Comparison of ENCODE assay signal across 8 mouse cellular contexts in the genomic region with DNA sequence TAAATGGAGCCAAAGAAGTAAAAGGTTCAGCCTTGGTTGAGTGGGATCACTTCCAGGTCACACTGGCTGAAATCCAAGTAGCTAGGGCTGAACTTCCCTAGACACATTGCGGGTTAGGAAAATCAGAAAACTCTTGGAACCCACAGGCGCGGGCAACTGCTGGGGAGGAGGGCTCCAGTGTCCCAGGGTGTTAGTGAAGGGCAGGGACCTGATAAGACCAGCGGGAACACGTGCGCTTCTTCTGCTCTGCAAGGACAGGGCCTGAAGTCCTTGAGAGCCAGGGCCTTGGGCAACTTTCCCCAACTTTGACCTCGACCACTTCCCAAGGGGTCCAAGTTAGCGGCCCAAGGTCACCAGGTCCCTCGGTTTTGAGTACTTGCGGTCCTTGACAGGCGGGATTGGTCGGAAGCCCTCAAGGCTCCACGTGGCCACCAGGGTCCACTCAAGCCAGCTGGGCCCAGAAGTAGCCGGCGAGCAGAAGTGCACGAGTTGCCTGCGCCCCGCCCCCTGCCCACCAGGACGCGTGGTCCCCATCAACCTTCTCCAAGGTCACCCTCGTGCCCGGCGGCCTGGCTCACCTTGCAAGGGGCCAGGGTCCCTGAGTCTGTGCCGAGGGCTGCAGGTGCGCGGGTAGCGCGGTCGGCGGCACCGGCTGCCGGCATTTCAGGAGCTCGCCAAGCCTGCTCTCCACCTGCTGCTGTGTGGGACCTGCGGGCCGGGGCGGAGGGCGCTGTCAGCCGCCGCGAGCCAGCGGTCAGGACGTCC. TPM values are rescaled to one million over a fixed set of nuclear protein-coding genes. Genes with fewer than 3 reads are reported as not detected.
DNase-seq lines count a peak whose midpoint lies in the region; ATAC-seq and TF ChIP-seq lines count a peak whose summit lies in the region.

No protein-coding gene starts in this region.

- H3K27ac ChIP-seq in embryonic facial prominence, embryonic 14.5 days (replicated peaks; ENCODE audit: low read depth, low read length) = no peak overlapping the region
- H3K27ac ChIP-seq in heart, embryonic 14.5 days (replicated peaks in 1 of 2; ENCODE audit: control insufficient read depth in 1 of 2, insufficient read depth in 1 of 2, low read depth in 2 of 2, low read length in 2 of 2) = peak overlapping the region; percentile 73 to 97
- H3K27ac ChIP-seq in small intestine, adult 2 months (ENCODE audit: insufficient read depth, low read depth, low read length) = peak overlapping the region; percentile 64

- TF ChIP-seq CTCF in small intestine, adult 2 months (IDR thresholded peaks at IDR 0.05; ENCODE audit: extremely low read depth, insufficient read length, insufficient replicate concordance, low read depth, low read length) = no peak

- no peaks in the 10 kb centered on the region for H3K36me3 ChIP-seq in embryonic facial prominence, embryonic 14.5 days (ENCODE audit: control insufficient read depth, insufficient read depth, low read length)
- H3K36me3 ChIP-seq in heart, embryonic 14.5 days (ENCODE audit: control insufficient read depth, insufficient read depth, low read length) = peaks cover 29% of the 10 kb centered on the region
- H3K36me3 ChIP-seq in small intestine, adult 2 months (ENCODE audit: control insufficient read depth, insufficient read depth, low read length) = no peaks in the 10 kb centered on the region

- no peaks in the 10 kb centered on the region for H3K27me3 ChIP-seq in embryonic facial prominence, embryonic 14.5 days (replicated peaks; ENCODE audit: control insufficient read depth, insufficient read depth, low read length)
- no peaks in the 10 kb centered on the region for H3K27me3 ChIP-seq in heart, embryonic 14.5 days (ENCODE audit: control insufficient read depth, insufficient read depth, low read length)
- H3K27me3 ChIP-seq in small intestine, adult 2 months (ENCODE audit: control insufficient read depth, insufficient read depth, low read length) = no peaks in the 10 kb centered on the region

- no peaks in the 10 kb centered on the region for H3K9me3 ChIP-seq in embryonic facial prominence, embryonic 14.5 days (ENCODE audit: control insufficient read depth, low read length)
- no peaks in the 10 kb centered on the region for H3K9me3 ChIP-seq in heart, embryonic 14.5 days (ENCODE audit: control insufficient read depth, low read length)

- peaks cover 6% of the 10 kb centered on the region; the same call in 1 of the 2 replicates for H3K4me1 ChIP-seq in embryonic facial prominence, embryonic 14.5 days (ENCODE audit: control insufficient read depth, insufficient read depth, low read length)
- peaks cover 7 to 21% of the 10 kb centered on the region in 2 experiments; a peak in 3 of 4 replicates for H3K4me1 ChIP-seq in heart, embryonic 14.5 days (ENCODE audit: control insufficient read depth in 2 of 2, insufficient read depth in 2 of 2, low read length in 2 of 2)
- H3K4me1 ChIP-seq in small intestine, adult 2 months (ENCODE audit: control insufficient read depth, insufficient read depth, insufficient read length, low read length) = peaks cover 34% of the 10 kb centered on the region

- peak overlapping the region; percentile 77 for H3K4me3 ChIP-seq in embryonic facial prominence, embryonic 14.5 days (ENCODE audit: low read depth, low read length)
- H3K4me3 ChIP-seq in heart, embryonic 14.5 days (ENCODE audit: control insufficient read depth in 1 of 2, insufficient read depth in 1 of 2, low read depth in 1 of 2, low read length in 2 of 2) = peak overlapping the region; percentile 84 to 92
- peak overlapping the region; percentile 90 for H3K4me3 ChIP-seq in small intestine, adult 2 months (ENCODE audit: low read depth, low read length)

- peak overlapping the region; percentile 99 for H3K4me2 ChIP-seq in embryonic facial prominence, embryonic 14.5 days (ENCODE audit: low read depth, low read length)
- H3K4me2 ChIP-seq in heart, embryonic 14.5 days (ENCODE audit: low read length) = peak overlapping the region; percentile 86

- peak; percentile 72 for DNase-seq in 416B (ENCODE audit: low read depth)
- DNase-seq in adrenal gland, adult 2 months = peak; percentile 92
- DNase-seq in embryonic facial prominence, embryonic 14.5 days (ENCODE audit: low spot score) = no peak
- peak; percentile 78 for DNase-seq in kidney, postnatal 10 days
- DNase-seq in lung, postnatal 4 days = peak; percentile 43 to 64
- DNase-seq in natural killer cell, adult 2 months (ENCODE audit: low spot score in 2 of 2) = no peak

- 0% methylated on average over 26 of the region's 42 CpGs for WGBS in embryonic facial prominence, embryonic 14.5 days
- WGBS in heart, embryonic 14.5 days = under 1% methylated on average over 41 of the region's 42 CpGs
- 1% methylated on average over 42 of the region's 42 CpGs for WGBS in small intestine, adult 2 months

- peak; percentile 53 for ATAC-seq in embryonic facial prominence, embryonic 14.5 days (ENCODE audit: low read depth)
- ATAC-seq in heart, embryonic 14.5 days (ENCODE audit: insufficient number of reproducible peaks, insufficient read depth, low FRiP score, low read depth) = peak; percentile 31

- peak overlapping the region; percentile 67 for H3K9ac ChIP-seq in embryonic facial prominence, embryonic 14.5 days (ENCODE audit: low read depth, low read length)
- H3K9ac ChIP-seq in heart, embryonic 14.5 days (ENCODE audit: low read length) = peak overlapping the region; percentile 93

- no peak for TF ChIP-seq POLR2A in small intestine, adult 2 months (IDR thresholded peaks at IDR 0.05; ENCODE audit: low read depth, low read length)

RNA-seq across cellular contexts. Expression of gene Mcrip2, which starts 0.5 kb away (rescaled TPM):
- total RNA-seq in adrenal gland, adult 2 months (2021) = 100 to 1,000 TPM; 302 to 466 TPM
- 1,490 and 1,757 TPM in 2 replicates for polyA plus RNA-seq in adrenal gland, adult 2 months (2012; rRNA removed)
- 25.7 and 36.7 TPM in 2 replicates for polyA plus RNA-seq in embryonic facial prominence, embryonic 14.5 days (2014; fragmentation: Nextera tagmentation; extraction: Ambion mirVana)
- 164 and 184 TPM in 2 replicates for polyA plus RNA-seq in heart, embryonic 14.5 days (2014; fragmentation: Nextera tagmentation; extraction: Ambion mirVana)
- 84.8 and 111 TPM in 2 replicates for polyA plus RNA-seq in small intestine, adult 2 months (2012; rRNA removed)

RNA-seq across cellular contexts. Expression of gene Wdr90, which starts 6.7 kb away (rescaled TPM):
- total RNA-seq in adrenal gland, adult 2 months (2021) = 10 to 100 TPM; 13.9 to 15.1 TPM
- 75.1 and 83.0 TPM in 2 replicates for polyA plus RNA-seq in adrenal gland, adult 2 months (2012; rRNA removed)
- 17.6 and 19.8 TPM in 2 replicates for polyA plus RNA-seq in embryonic facial prominence, embryonic 14.5 days (2014; fragmentation: Nextera tagmentation; extraction: Ambion mirVana)
- 8.2 and 8.6 TPM in 2 replicates for polyA plus RNA-seq in heart, embryonic 14.5 days (2014; fragmentation: Nextera tagmentation; extraction: Ambion mirVana)
- polyA plus RNA-seq in small intestine, adult 2 months (2012; rRNA removed) = 8.3 and 13.3 TPM in 2 replicates

RNA-seq across cellular contexts. Expression of gene Mettl26, which starts 6.9 kb away (rescaled TPM):
- total RNA-seq in adrenal gland, adult 2 months (2021) = 100 to 1,000 TPM in 1 of 2 experiments, 10 to 100 TPM in 1; 90.9 to 141 TPM
- polyA plus RNA-seq in adrenal gland, adult 2 months (2012; rRNA removed) = 350 and 376 TPM in 2 replicates
- polyA plus RNA-seq in embryonic facial prominence, embryonic 14.5 days (2014; fragmentation: Nextera tagmentation; extraction: Ambion mirVana) = 40.6 and 44.1 TPM in 2 replicates
- polyA plus RNA-seq in heart, embryonic 14.5 days (2014; fragmentation: Nextera tagmentation; extraction: Ambion mirVana) = 36.7 and 41.7 TPM in 2 replicates
- polyA plus RNA-seq in small intestine, adult 2 months (2012; rRNA removed) = 149 and 196 TPM in 2 replicates

RNA-seq across cellular contexts. Expression of gene Wfikkn1, which starts 12.6 kb away (rescaled TPM):
- total RNA-seq in adrenal gland, adult 2 months (2021) = 1 to 10 TPM in 1 of 2 experiments, under 1 TPM in 1; 0.52 to 2.1 TPM
- 2.1 and 2.5 TPM in 2 replicates for polyA plus RNA-seq in adrenal gland, adult 2 months (2012; rRNA removed)
- polyA plus RNA-seq in embryonic facial prominence, embryonic 14.5 days (2014; fragmentation: Nextera tagmentation; extraction: Ambion mirVana) = 0.42 and 0.48 TPM in 2 replicates
- 0.27 and 0.53 TPM in 2 replicates for polyA plus RNA-seq in heart, embryonic 14.5 days (2014; fragmentation: Nextera tagmentation; extraction: Ambion mirVana)
- 0.72 and 2.6 TPM in 2 replicates for polyA plus RNA-seq in small intestine, adult 2 months (2012; rRNA removed)

RNA-seq across cellular contexts. Expression of gene Rhot2, which starts 23.4 kb away (rescaled TPM):
- 100 to 1,000 TPM; 107 to 127 TPM for total RNA-seq in adrenal gland, adult 2 months (2021)
- polyA plus RNA-seq in adrenal gland, adult 2 months (2012; rRNA removed) = 180 and 193 TPM in 2 replicates
- 12.0 and 13.0 TPM in 2 replicates for polyA plus RNA-seq in embryonic facial prominence, embryonic 14.5 days (2014; fragmentation: Nextera tagmentation; extraction: Ambion mirVana)
- polyA plus RNA-seq in heart, embryonic 14.5 days (2014; fragmentation: Nextera tagmentation; extraction: Ambion mirVana) = 11.5 and 12.7 TPM in 2 replicates
- 54.9 and 87.5 TPM in 2 replicates for polyA plus RNA-seq in small intestine, adult 2 months (2012; rRNA removed)

Comparison
In these comparisons a context has a peak if more than half of its experiments do, and no peak if none do; other contexts are left out.
1. DNase-seq: peak in 416B (single experiment), adrenal gland, adult 2 months (single experiment), kidney, postnatal 10 days (single experiment) and lung, postnatal 4 days (2 of 2); none in embryonic facial prominence, embryonic 14.5 days (single experiment) and natural killer cell, adult 2 months (0 of 2).
2. Peak in every context shown above with its lines, with median percentiles within 50 percentile points of each other: H3K4me3 ChIP-seq.